12 mouse cellular contexts compared by ENCODE assay signal in the genomic region with DNA sequence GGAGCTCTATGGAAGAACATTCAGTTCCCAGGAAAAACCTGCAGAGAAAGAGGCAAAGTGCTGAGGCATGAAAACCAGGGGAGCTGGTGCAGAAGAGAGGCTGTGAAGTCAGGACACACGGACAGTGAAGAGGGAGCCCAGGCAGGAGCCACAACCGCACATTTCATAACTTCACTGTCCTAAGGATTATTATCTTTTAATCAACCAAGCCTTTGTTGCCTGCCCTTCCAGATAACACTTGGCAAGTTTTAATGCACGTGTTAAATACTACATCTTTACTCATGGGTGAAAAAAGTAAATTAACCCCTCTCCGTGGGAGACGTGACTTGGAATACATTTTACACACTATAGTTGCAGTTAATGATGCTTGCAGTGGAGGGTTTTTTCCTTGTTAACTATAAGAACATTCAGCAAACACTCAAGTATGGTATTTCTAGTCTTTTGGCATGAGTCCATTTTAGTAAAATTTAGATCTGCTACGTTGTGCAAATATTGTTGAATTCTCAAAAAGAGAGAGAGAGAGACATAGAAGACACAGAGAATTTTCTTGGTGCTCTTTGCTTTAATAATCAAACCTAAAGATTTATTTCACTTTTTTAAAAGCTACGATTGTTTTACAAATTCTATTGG. TPM values are rescaled to one million over a fixed set of nuclear protein-coding genes. Genes with fewer than 3 reads are reported as not detected.
A peak's percentile ranks its signal among the peaks of the same experiment; 100 is the strongest.
DNase-seq lines count a peak whose midpoint lies in the region; ATAC-seq and TF ChIP-seq lines count a peak whose summit lies in the region.
"Had no signal": no experiment of that assay in that cellular context is flagged by ENCODE, and none has a peak within 500 bp of the region (broad histone marks: within the 10 kb centered on the region; RNA-seq: fewer than 3 reads in every experiment).

No protein-coding gene starts in this region.

- no peak for TF ChIP-seq POLR2A in lung, adult 2 months (IDR thresholded peaks at IDR 0.05; ENCODE audit: borderline replicate concordance, extremely low read depth, low read depth, low read length)

- TF ChIP-seq CTCF in lung, postnatal 0 days (IDR thresholded peaks at IDR 0.05), result no peak
- TF ChIP-seq CTCF in lung, adult 2 months (IDR thresholded peaks at IDR 0.05; ENCODE audit: insufficient read depth, low read length), result no peak

- no peak overlapping the region for H3K9ac ChIP-seq in forebrain, embryonic 12.5 days
- no peak overlapping the region for H3K9ac ChIP-seq in forebrain, embryonic 14.5 days (ENCODE audit: low read length)
- no peak overlapping the region for H3K9ac ChIP-seq in hindbrain, embryonic 13.5 days
- H3K9ac ChIP-seq in lung, postnatal 0 days (replicated peaks; ENCODE audit: low read depth), result no peak overlapping the region
- peak overlapping the region; percentile 24 for H3K9ac ChIP-seq in stomach, embryonic 16.5 days (ENCODE audit: low read length)

- H3K4me1 ChIP-seq in forebrain, embryonic 12.5 days, result peaks cover 30% of the 10 kb centered on the region
- H3K4me1 ChIP-seq in forebrain, embryonic 14.5 days (ENCODE audit: control insufficient read depth, insufficient read depth, low read length), result peaks cover 4% of the 10 kb centered on the region; the same call in 1 of the 2 replicates
- peaks cover 37% of the 10 kb centered on the region for H3K4me1 ChIP-seq in hindbrain, embryonic 13.5 days (replicated peaks)
- H3K4me1 ChIP-seq in hindbrain, embryonic 10.5 days (replicated peaks), result peaks cover 36% of the 10 kb centered on the region
- H3K4me1 ChIP-seq in lung, postnatal 0 days (ENCODE audit: insufficient read depth, low read depth, low read length), result peaks cover 12% of the 10 kb centered on the region; the same call in 1 of the 2 replicates
- 0 out of 2 replicates have a peak, but pooled peaks cover 3% of the 10 kb centered on the region for H3K4me1 ChIP-seq in lung, adult 2 months (ENCODE audit: control insufficient read depth, insufficient read depth, low read length)
- H3K4me1 ChIP-seq in stomach, embryonic 16.5 days (ENCODE audit: control insufficient read depth, insufficient read depth, low read length), result peaks cover 24% of the 10 kb centered on the region

- 0 out of 2 replicates have a peak overlapping the region, but pooled peaks have one; percentile 25 for H3K27ac ChIP-seq in forebrain, embryonic 12.5 days
- H3K27ac ChIP-seq in forebrain, embryonic 14.5 days (ENCODE audit: low read depth, low read length), result no peak overlapping the region
- peak overlapping the region; percentile 67 for H3K27ac ChIP-seq in hindbrain, embryonic 13.5 days
- no peak overlapping the region for H3K27ac ChIP-seq in hindbrain, embryonic 10.5 days
- peak overlapping the region; percentile 62; the same call in 1 of the 2 replicates for H3K27ac ChIP-seq in lung, postnatal 0 days (ENCODE audit: low read length)
- peak overlapping the region; percentile 35 for H3K27ac ChIP-seq in stomach, embryonic 16.5 days (ENCODE audit: low read length)

- 79% methylated on average over 7 of the region's 7 CpGs for WGBS in forebrain, embryonic 12.5 days
- 60% methylated on average over 7 of the region's 7 CpGs for WGBS in forebrain, embryonic 14.5 days
- WGBS in hindbrain, embryonic 13.5 days, result 68% methylated on average over 7 of the region's 7 CpGs
- WGBS in hindbrain, embryonic 10.5 days, result 92% methylated on average over 7 of the region's 7 CpGs
- 30% methylated on average over 7 of the region's 7 CpGs for WGBS in lung, postnatal 0 days
- WGBS in lung, adult 2 months, result 47% methylated on average over 7 of the region's 7 CpGs
- 52% methylated on average over 7 of the region's 7 CpGs for WGBS in stomach, embryonic 16.5 days

- H3K4me2 ChIP-seq in forebrain, embryonic 12.5 days, result no peak overlapping the region
- no peak overlapping the region for H3K4me2 ChIP-seq in forebrain, embryonic 14.5 days (ENCODE audit: low read length)
- peak overlapping the region; percentile 85 for H3K4me2 ChIP-seq in hindbrain, embryonic 13.5 days
- H3K4me2 ChIP-seq in lung, postnatal 0 days (replicated peaks; ENCODE audit: low read depth, low read length), result peak overlapping the region; percentile 22
- peak overlapping the region; percentile 62 for H3K4me2 ChIP-seq in stomach, embryonic 16.5 days (ENCODE audit: low read depth, low read length)

- ATAC-seq in forebrain, embryonic 12.5 days (ENCODE audit: low FRiP score), result no peak
- ATAC-seq in forebrain, embryonic 14.5 days, result no peak
- ATAC-seq in hindbrain, embryonic 13.5 days (ENCODE audit: low FRiP score), result no peak
- ATAC-seq in lung, postnatal 0 days, result 0 out of 2 replicates have a peak, but pooled peaks have one; percentile 12
- no peak for ATAC-seq in stomach, embryonic 16.5 days (ENCODE audit: insufficient read depth, low FRiP score)
- ATAC-seq: midbrain, embryonic 16.5 days had no signal

- peaks cover 14% of the 10 kb centered on the region for H3K36me3 ChIP-seq in forebrain, embryonic 12.5 days (replicated peaks)
- no peaks in the 10 kb centered on the region for H3K36me3 ChIP-seq in forebrain, embryonic 14.5 days (ENCODE audit: control insufficient read depth, insufficient read depth, low read length)
- H3K36me3 ChIP-seq in hindbrain, embryonic 13.5 days, result no peaks in the 10 kb centered on the region
- peaks cover 43% of the 10 kb centered on the region for H3K36me3 ChIP-seq in hindbrain, embryonic 10.5 days
- no peaks in the 10 kb centered on the region for H3K36me3 ChIP-seq in lung, postnatal 0 days (ENCODE audit: insufficient read depth, low read length)
- H3K36me3 ChIP-seq in stomach, embryonic 16.5 days (ENCODE audit: control insufficient read depth, insufficient read depth, low read length), result peaks cover 12% of the 10 kb centered on the region; the same call in 1 of the 2 replicates

- H3K27me3 ChIP-seq in forebrain, embryonic 12.5 days, result no peaks in the 10 kb centered on the region
- no peaks in the 10 kb centered on the region for H3K27me3 ChIP-seq in forebrain, embryonic 14.5 days (replicated peaks; ENCODE audit: control insufficient read depth, insufficient read depth, low read length)
- no peaks in the 10 kb centered on the region for H3K27me3 ChIP-seq in hindbrain, embryonic 13.5 days
- 0 out of 2 replicates have a peak, but pooled peaks cover 3% of the 10 kb centered on the region for H3K27me3 ChIP-seq in hindbrain, embryonic 10.5 days (ENCODE audit: insufficient read depth, poor library complexity, severe bottlenecking)
- H3K27me3 ChIP-seq in lung, postnatal 0 days (replicated peaks; ENCODE audit: insufficient read depth, low read length), result no peaks in the 10 kb centered on the region
- no peaks in the 10 kb centered on the region for H3K27me3 ChIP-seq in stomach, embryonic 16.5 days (ENCODE audit: control insufficient read depth, insufficient read depth, low read length)

- peak; percentile 20; the same call in 1 of the 2 replicates for TF ChIP-seq EP300 in lung, postnatal 0 days (IDR thresholded peaks at IDR 0.05)

- no peak overlapping the region for H3K4me3 ChIP-seq in forebrain, embryonic 12.5 days (replicated peaks)
- no peak overlapping the region for H3K4me3 ChIP-seq in forebrain, embryonic 14.5 days (ENCODE audit: low read depth, low read length)
- no peak overlapping the region for H3K4me3 ChIP-seq in hindbrain, embryonic 13.5 days
- no peak overlapping the region for H3K4me3 ChIP-seq in hindbrain, embryonic 10.5 days
- H3K4me3 ChIP-seq in lung, postnatal 0 days (ENCODE audit: low read depth, low read length), result no peak overlapping the region
- H3K4me3 ChIP-seq in lung, adult 2 months (replicated peaks; ENCODE audit: extremely low read depth, low read depth, low read length), result no peak overlapping the region
- H3K4me3 ChIP-seq in stomach, embryonic 16.5 days (replicated peaks; ENCODE audit: low read length), result peak overlapping the region; percentile 21

- no peak for DNase-seq in forebrain, embryonic 14.5 days (ENCODE audit: low spot score)
- no peak for DNase-seq in hindbrain, embryonic 10.5 days (ENCODE audit: low spot score)
- peak; percentile 67 for DNase-seq in lung, postnatal 0 days (ENCODE audit: low spot score)
- DNase-seq in lung, adult 2 months, result no peak
- DNase-seq in left cerebral cortex, adult 9 months (ENCODE audit: low spot score in 2 of 2), result no peak
- DNase-seq: cerebellum, postnatal 10 days; kidney, adult 9 months; thymus, adult 18-20 months had no signal

- H3K9me3 ChIP-seq in forebrain, embryonic 12.5 days, result no peaks in the 10 kb centered on the region
- H3K9me3 ChIP-seq in forebrain, embryonic 14.5 days (replicated peaks; ENCODE audit: control insufficient read depth, low read length), result no peaks in the 10 kb centered on the region
- no peaks in the 10 kb centered on the region for H3K9me3 ChIP-seq in hindbrain, embryonic 13.5 days
- H3K9me3 ChIP-seq in hindbrain, embryonic 10.5 days, result no peaks in the 10 kb centered on the region
- H3K9me3 ChIP-seq in lung, postnatal 0 days (ENCODE audit: low read length), result no peaks in the 10 kb centered on the region
- H3K9me3 ChIP-seq in stomach, embryonic 16.5 days (replicated peaks; ENCODE audit: control insufficient read depth, low read length), result no peaks in the 10 kb centered on the region

RNA-seq across cellular contexts. Expression of gene Fstl1, which starts 3.1 kb away (rescaled TPM):
- 146 and 173 TPM in 2 replicates for polyA plus RNA-seq in forebrain, embryonic 12.5 days (2016; fragmentation: Nextera tagmentation; extraction: Ambion mirVana)
- 90.2 and 101 TPM in 2 replicates for polyA plus RNA-seq in forebrain, embryonic 14.5 days (2014; fragmentation: Nextera tagmentation; extraction: Ambion mirVana)
- 126 and 133 TPM in 2 replicates for polyA plus RNA-seq in hindbrain, embryonic 13.5 days (2015; fragmentation: Nextera tagmentation; extraction: Ambion mirVana)
- 170 and 178 TPM in 2 replicates for polyA plus RNA-seq in hindbrain, embryonic 10.5 days (2016; fragmentation: Nextera tagmentation; extraction: Ambion mirVana)
- polyA plus RNA-seq in lung, postnatal 0 days (2015; fragmentation: Nextera tagmentation; extraction: Ambion mirVana), result 305 and 333 TPM in 2 replicates
- 36.0 and 44.5 TPM in 2 replicates for polyA plus RNA-seq in lung, adult 2 months (2012; rRNA removed)
- polyA plus RNA-seq in stomach, embryonic 16.5 days (2015; fragmentation: Nextera tagmentation; extraction: Ambion mirVana), result 417 and 440 TPM in 2 replicates

Comparison
In these comparisons a context has a peak if more than half of its experiments do, and no peak if none do; other contexts are left out.
1. H3K27ac ChIP-seq: peak in forebrain, embryonic 12.5 days (single experiment), hindbrain, embryonic 13.5 days (single experiment), lung, postnatal 0 days (single experiment) and stomach, embryonic 16.5 days (single experiment); none in forebrain, embryonic 14.5 days (single experiment) and hindbrain, embryonic 10.5 days (single experiment).
2. H3K4me2 ChIP-seq: peak in hindbrain, embryonic 13.5 days (single experiment), lung, postnatal 0 days (single experiment) and stomach, embryonic 16.5 days (single experiment); none in forebrain, embryonic 12.5 days (single experiment) and forebrain, embryonic 14.5 days (single experiment).